Mouse (Mus musculus): Measurements from ENCODE around the gene Arid1b.

GRCm38 (mm10) chr17:5213441-5213840 lies 219.3 kb downstream of the Arid1b start:
- TF ChIP-seq EP300 (IDR thresholded peaks at IDR 0.05; ENCODE audit: low read depth): no peak
- no peak for TF ChIP-seq CTCF (IDR thresholded peaks at IDR 0.05; ENCODE audit: low read depth)

Data from liver, postnatal 0 days (tissue).